Mouse (Mus musculus) embryo, embryonic 10.5 days (tissue): ENCODE results near the gene Srxn1.

ENCODE experiments used
- DNase-seq: peaks from one replicate; pipeline ENCODE4 v3.0.0-alpha.2; 2015; ENCODE audit warnings: low spot score

The Srxn1 gene

DNA sequence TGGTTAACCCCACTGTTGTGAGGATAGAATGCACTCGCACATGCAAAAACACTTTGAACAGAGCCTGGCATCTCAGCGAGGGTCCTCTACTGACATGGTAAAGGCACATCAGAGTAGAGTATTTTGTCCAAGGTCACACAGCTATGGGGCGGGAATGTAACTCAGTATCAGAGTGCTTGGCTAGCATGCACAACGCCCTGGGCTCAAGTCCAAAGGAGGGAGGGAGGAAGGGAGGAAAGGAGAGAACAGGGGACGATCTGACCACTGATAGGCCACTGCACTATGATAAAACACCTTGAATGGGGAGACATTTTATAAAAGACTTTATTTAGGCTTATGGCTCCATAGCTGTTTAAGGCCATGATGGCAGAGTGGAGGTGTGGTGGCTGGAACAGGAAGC, 15.7 kb upstream of the Srxn1 start:
- DNase-seq: no peak

DNA sequence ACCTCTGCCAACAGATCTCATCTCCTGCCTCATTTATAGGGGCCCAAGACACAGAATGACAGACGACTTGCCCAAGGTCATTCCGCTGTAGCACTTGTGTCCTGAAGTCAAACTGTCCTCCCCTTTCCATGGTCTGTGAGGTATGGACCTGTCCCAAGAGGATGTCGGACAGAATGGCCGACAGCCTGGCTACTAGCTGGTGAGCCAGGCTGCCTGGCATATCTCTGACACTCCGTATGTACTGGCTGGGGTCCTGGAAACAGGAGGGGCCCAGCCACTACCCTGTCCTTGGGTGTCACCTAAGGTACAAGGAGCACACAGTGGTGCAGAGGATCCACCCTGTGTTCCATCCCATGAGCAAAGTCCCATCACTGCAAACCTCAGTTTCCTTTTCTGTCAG, 14.8 kb upstream of the Srxn1 start:
- DNase-seq: no peak

DNA sequence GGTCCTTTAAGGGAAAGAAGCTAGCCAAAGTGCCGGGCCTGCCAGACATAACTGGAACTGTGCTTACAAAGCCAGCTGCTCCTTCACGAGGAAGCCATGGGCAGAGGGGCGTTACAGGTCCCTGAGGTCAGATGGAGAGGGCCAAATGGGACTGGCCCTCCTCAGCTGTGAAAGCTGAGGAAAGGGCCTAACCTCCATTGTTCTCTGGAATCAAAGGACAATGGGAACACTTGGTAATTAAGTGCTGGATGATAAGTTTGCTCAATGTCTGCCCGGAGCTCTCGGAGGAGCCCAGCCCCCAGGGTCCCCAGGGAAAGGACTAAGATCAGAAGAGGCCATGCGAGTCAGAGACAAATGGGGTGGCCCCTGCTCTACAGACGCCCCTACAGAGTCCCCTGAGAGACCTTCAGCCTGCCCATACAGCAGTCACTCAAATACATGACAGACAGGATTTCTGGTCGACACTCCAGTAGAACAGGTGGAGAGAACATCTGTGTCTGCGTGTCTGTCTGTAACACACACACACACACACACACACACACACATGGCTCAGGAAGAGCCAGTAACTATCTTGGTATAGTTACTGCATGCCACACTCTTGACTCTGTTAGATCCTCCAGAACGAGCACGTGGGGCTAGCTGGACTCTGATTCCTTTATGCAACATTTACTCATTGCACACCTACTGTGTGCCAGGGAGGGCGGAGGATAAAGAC, 13.8 kb upstream of the Srxn1 start:
- peak; percentile 62 for DNase-seq

DNA sequence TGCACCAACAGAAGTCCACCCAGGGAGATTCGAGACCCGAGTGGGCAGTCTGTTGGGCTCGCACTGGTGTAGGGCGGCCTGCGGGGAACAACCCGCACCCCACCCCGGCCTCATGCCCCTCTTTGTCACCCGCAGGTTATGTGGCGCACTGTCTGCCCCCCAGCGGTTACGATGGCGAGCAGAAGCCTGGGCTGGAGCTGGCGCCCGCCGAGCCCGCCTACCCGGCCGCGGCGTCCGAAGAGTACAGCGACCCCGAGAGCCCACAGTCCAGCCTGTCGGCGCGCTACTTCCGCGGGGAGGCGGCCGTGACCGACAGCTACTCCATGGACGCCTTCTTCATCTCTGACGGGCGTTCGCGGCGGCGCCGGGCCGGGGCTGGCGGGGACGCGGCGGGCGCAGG, 12.4 kb upstream of the Srxn1 start:
- peak; percentile 47 for DNase-seq

DNA sequence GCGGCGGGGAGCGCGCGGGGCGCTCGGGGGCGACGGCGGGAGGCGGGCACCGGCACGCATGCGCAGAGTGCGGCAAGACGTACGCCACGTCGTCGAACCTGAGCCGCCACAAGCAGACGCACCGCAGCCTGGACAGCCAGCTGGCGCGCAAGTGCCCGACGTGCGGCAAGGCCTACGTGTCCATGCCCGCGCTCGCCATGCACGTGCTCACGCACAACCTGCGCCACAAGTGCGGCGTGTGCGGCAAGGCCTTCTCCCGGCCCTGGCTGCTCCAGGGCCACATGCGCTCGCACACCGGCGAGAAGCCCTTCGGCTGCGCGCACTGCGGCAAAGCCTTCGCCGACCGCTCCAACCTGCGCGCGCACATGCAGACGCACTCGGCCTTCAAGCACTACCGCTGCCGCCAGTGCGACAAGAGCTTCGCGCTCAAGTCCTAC, 11.9 kb upstream of the Srxn1 start:
- peak; percentile 53 for DNase-seq

DNA sequence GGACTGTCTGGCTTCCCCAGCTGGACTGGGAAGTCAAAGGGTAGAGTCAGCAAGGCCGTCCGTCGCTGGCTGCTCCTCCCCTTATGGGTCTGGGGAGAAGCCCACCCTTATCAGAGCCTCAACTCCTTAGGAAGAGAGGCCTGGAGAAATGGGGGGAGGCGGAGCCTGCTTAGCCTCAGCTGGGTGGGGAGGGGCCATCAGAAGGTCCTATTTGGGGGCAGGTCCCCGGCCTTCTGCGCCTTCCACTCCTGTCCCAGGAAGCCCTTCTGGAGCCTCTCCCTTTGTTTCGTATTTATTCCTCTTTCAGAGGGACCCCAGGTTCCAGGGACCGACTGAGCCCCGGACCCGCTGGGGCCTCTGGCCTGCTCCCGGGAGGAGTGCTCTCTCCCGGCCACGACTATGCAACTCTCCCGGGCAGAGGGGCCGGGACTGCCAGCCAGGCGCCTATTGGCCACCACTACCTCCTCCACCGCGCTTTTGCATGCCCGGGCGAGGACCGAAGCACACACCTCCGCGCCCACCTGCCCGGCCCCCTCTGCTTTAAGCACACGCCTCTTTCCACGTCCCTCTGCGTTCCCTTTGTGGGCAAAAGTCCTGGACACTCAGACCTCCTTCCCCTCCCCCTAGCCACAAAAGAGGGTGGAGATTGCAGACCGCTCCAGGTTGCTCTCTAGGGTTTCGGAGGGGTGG, 10.3 kb upstream of the Srxn1 start:
- peak; percentile 35 for DNase-seq

DNA sequence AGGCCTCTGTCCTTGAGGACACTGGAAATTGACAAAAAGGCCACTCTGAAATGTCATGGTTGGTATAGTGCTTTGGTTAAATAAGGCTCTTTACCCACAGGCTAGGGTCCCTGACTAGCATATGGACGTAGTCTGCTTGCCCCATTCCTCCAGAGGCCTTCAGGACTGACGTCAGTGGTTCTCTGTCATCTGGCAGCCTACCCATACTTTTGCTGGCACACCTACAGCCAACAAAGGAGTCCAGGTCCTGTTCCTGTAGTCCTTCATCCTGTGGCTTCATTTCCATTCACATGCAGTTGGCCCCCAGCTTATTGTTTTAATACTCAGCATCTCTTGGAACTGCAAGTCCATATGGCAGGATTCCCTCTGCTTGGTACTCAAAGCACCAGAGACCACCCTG, 8.4 kb upstream of the Srxn1 start:
- DNase-seq: no peak

DNA sequence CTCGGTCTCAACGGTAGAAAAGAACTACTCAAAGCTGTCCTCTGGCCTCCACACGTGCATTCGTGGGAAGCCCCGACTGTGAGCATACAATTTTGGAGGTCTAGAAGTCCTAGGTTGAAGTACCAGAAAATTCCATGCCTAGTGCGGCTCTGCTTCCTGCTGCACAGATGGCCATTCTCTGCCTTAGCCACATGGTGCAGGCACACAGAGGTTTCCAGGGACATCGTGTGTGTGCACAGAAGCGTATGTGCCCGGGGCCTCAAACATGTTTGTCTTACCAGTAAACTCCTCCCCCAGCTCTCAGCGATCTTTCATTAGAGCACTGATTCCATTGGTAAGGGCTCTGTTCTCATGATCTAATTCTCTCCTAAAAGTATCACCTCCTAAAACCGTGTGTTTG, 7.4 kb upstream of the Srxn1 start:
- no peak for DNase-seq

DNA sequence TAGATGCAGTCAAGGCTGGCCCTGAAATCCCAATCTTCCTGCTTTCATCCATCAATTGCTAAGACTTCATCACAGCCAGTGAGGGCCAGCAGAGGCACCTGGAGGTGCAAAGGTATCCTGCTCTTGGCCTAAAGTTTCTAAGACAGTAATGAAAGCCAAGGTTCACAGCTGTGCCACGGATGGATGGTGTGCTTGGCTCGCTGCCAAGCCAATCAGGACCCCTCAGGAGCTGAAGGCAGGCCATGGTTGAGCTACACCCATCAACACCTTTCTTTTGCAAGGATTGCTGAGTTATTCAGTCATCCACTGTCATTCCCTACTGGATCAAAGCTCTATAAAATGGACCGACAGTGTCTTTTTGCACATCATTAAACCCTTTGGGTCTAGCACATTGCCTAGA, 5.8 kb upstream of the Srxn1 start:
- DNase-seq: no peak

DNA sequence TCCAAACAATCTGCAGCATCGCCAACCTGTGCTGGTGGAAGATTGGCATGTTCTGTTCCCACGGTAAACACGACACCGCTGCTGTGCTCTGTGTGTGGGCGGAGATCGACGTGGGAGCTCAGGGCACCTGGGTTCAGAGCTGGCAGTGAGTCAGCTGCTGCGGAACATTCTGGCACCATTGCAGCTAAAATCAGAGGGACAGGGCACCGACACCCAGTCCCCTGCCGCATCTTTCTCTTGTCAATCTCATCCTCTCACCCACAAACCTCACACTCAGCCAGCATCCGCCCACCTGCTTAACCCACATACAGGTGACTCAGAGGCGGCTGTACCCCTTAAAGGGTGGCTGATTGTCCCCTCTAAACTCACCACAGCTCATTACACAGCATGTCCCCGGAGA, 3.6 kb upstream of the Srxn1 start:
- no peak for DNase-seq

DNA sequence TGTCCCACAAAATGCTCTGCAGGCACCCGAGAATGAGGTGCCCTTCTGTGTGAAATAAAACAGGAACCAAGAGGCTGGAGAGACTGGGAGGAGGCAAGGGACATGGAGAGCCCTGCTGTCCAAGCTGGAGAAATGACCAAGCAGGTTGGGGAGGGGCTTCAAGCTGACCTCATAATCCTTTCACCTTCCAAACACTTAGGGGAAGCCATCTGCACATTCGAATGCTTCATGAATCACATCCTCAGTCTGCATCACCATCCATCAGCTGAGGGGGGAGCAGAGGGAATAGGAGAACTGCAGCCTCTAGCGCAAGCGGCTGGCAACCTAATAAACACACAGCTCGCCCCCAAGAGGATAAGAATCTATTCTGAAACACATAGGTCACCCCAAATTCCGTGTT, 2.9 kb upstream of the Srxn1 start:
- DNase-seq: no peak

DNA sequence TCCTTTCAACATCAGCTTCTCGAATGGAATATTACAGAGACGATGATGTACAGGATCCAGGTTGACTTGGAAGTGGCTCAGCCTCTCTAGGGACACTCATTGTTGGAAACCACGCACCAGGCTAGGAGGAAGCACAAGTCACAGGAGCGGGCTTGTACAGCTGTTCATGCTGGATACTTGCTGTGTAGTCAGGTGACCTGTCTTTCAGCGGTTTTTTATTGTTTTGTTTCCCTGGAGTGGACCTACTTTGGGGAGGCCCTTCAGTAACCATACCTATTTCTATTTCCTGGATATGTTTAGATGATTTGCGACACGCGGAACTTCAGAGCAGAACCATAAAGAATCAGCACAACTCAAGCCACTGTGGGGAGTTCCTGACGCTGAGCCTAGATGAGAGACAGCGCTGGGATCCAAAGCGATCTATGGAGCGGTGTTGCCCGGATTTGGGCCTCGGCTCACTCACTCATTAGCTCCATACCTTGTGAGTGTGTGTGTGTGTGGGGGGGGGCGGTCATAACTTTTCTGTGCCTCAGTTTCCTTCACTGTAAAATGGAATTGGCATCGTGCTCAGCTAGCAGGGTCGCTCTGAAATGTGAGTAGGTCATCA, 502 bp upstream of the Srxn1 start:
- peak; percentile 44 for DNase-seq

DNA sequence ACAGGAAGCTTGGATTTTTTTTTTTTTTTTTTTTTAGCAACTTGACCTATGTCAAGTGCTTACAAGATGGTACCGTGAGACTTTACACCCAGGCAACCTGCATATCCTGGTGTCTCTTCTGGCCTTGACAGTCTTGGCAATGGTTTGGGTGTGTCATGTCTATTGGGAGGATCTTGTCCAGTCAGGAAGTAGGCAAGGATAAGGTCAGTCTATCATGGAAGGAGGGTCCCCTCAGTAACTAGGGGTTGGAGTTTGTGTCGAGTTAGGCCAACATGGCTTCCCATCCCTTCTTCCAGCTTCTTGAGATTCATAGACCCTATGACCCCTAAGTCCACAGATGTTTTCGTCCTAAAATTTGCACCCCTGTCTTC, 894 bp downstream of the Srxn1 start:
- DNase-seq: no peak

DNA sequence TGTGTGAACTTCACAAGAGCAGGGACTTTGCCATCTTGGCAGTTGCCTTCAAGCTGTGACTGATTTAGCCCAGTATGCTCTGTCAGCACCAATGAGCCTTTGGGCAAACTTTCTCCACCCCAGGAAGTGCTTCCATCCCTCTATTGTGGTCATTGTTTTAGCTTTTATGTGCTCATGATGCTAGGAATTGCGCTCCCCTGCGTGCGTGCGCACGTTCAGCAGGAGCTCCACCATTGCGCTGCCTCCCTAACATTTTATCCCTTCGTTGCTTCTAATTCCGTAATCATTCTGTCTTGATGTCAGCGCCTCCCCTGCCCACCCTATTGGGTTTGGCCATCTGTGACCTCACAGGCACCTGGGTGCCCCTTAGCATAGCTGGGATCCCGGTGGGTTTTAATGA, 1.3 kb downstream of the Srxn1 start:
- no peak for DNase-seq

DNA sequence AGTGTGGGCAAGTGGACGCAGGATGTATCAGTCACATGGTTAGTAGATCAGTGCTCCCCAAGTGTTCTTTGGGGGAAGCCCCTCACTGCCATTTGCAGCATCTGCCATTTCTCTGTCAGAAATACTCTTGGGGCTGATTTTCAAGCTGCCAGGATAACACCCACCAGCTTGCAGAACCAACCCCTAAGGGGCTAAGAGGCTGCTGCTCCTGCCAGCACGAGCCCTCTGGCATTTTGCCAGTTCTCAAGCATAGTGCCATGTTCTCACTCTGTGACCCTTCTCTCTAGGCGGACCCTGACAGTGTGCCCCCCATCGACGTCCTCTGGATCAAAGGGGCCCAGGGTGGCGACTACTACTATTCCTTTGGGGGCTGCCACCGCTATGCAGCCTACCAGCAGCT, 3.4 kb downstream of the Srxn1 start:
- DNase-seq: no peak

DNA sequence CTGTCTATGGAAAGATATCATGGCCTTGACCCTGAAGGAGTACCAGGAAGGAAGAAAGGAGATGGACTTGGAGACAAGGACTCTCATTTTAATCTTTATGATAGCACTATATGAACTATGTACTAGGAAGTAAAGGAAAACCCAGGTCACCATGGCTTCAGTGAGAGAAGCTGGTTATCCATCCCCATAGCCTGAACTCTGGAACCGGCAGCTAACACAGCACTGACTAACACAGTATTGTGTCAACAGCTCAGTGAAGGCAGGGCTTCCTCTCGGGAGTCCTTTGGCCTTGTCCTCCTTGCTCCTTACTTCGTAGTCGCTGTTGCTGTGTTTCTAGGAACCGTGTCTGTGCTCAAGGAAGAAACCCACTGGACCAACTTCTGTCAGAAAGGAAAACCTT, 4.1 kb downstream of the Srxn1 start:
- no peak for DNase-seq

DNA sequence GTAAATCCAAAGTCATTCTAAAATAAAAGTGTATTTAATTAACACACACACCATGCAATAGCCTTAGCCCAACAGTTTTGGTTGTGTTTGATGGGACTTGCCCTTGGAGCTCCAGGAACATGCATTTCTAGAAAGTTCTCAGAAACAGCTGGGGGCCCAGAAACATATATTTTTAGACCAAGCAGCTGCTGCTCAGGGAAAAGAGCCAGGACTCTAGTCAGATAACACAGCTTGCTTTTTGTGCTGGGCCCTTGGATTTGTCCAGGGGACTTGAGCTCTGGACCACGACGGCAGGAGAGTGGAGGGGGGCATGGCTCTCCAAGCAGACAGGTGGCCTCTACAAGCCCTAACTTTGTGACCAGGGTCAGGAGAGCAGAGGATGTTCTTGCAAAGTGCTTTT, 6.0 kb downstream of the Srxn1 start:
- no peak for DNase-seq

DNA sequence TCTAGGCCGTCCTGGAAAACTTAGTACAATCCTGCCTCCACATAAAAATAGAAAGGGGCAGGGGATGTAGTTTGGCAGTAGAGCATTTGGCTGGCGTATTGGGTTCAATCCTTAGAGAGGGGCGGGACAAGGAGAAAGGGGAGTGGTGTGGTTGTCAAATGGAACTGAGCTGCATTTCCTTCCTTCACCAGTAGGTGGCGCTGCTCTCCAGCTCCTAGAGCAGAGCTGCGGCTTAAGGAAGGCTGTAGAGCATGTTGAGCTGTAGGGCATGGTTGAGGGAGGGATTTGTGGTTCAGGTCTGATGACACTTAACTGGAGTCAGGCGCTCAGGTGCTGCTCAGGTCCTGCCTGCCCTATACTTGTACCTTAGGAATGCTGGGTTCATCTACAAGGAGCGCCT, 6.6 kb downstream of the Srxn1 start:
- DNase-seq: peak; percentile 98

DNA sequence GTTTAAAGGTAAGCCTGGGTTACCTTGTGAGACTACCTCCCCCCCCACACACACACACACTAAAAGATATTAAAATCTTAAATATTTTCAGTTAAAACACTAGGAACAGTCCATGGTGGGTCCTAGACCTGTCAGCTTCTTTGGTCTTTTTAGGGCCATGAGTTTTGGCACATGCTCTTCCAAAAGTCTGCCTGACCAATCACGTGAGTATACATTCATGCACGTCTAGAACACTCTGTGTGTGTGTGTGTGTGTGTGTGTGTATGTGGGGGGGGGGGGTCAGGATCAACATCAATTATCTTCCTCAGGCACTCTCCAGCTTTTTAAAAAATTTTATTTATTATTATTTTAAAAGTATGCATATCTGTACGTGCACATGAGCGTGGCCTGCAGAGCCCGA, 7.2 kb downstream of the Srxn1 start:
- no peak for DNase-seq

DNA sequence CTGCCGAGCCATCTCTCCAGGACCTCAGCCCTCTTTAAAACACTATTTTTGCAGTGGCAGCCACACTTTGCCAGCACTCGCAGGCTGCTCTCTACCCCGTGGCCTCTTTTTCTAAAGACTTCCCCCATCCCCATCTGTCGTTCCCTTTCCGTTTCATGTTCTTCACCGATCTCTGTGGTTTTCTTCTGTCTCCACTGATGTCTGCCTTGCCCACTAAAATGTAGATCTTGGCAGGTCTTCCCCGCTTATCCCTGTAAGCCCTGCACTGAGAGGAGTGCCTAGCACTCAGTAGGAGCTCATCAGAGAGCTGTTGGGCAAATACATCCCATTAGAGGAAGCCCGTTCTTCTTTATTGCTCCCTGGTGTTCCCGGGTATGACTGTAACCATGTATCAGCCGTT, 7.7 kb downstream of the Srxn1 start:
- DNase-seq: no peak

DNA sequence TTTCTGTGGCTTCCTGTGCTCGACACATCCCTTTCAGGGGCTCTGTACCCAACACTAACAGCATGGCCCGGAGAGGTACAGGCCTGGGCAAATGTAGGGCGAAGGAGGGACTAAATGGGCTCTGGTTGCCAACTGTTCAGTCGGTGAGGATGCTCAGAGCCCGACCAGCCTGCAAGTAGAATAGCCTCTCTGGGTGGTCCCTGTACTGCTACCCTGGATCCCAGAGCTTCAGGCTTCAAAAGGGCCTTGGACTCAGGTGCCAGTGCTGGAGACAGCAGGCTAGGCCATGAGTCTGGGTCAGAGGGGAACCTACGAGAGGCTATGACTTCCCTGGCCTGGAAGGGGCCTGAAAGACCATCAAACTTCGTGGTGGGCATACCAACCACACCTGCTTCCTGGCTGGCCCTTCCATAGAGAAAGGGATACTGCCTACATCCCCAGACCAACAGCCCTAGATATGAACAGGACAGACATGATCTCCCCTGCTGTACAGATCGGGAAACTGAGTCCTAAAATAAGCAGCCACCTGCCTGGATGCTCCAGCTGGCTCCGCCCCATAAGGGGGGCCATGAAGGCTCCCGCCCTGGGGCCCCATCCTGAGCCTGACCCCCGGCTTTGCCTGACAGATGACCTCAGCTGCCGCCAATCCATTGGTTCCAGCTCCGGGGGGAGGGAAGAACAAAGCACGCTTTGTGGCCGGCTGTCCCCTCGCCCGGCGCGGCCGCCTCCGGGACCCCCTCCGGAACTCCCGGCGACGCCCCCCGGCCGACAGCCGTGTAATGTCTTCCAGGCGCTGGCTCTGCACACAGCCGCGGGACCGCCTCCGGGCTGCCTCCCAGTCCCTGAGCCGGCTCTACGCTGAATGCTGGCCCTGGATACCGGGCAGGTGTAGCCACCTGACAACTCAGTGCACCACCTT, 9.0 kb downstream of the Srxn1 start:
- DNase-seq: peak; percentile 81

DNA sequence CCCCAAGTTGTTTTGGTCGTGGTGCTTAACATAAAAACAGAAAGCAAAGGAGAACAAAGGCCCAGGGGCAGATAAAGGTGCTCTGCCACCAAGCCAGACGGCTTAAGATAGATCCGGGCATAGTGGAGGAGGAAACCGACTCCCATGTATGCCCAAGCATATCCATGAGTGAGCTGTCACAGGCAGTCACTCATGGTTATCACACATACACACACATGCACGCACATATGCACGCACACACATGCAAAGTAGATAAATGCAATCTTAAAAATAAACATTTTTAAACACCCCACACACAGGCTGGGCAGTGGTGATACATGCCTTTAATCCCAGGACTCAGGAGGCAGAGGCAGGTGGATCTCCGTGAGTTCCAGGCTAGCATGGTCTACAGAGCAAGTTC, 12.4 kb downstream of the Srxn1 start:
- DNase-seq: no peak
